Comparison of ENCODE assay signal across 23 mouse cellular contexts in the genomic region with DNA sequence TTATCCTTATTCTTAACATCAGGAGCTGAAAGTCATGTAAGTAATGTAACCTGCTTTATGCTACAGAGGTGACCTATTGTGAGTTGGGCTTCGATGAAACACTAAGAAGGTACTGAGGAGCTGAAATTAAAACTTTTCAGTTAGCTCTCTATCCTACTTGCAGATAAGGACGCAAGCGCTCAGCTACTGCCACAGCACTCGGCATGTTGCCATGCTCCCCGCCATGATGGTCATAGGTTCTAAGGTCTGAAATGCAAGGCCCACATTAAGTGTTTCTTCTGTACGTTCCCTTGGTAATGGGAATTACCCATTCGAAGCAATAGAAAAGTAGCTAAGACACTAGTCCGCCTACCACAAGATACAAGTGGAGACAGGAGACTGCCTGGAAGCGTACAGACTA. TPM values are rescaled to one million over a fixed set of nuclear protein-coding genes. Genes with fewer than 3 reads are reported as not detected.
A peak's percentile ranks its signal among the peaks of the same experiment; 100 is the strongest.
DNase-seq lines count a peak whose midpoint lies in the region; ATAC-seq and TF ChIP-seq lines count a peak whose summit lies in the region.
"Had no signal": no experiment of that assay in that cellular context is flagged by ENCODE, and none has a peak within 500 bp of the region (broad histone marks: within the 10 kb centered on the region; RNA-seq: fewer than 3 reads in every experiment).

No protein-coding gene starts in this region.

- no peak for DNase-seq in liver
- DNase-seq in liver, embryonic 14.5 days (ENCODE audit: low read depth in 3 of 3, low spot score in 3 of 3): no peak
- no peak for DNase-seq in cerebellum, postnatal 14 days
- no peak for DNase-seq in cerebellum, adult 11 months
- DNase-seq: adrenal gland, adult 2 months; adrenal gland, postnatal 10 days; adrenal gland, postnatal 25 days; cerebellum, adult 11-12 months; cerebellum, adult 2 months; cerebellum, adult 9-10 months; cerebellum, postnatal 10 days; cerebellum, postnatal 36 days; embryo, embryonic 11 days had no signal

- H3K27me3 ChIP-seq in liver, embryonic 12.5 days (replicated peaks): no peaks in the 10 kb centered on the region
- H3K27me3 ChIP-seq in liver, embryonic 14.5 days (ENCODE audit: control insufficient read depth, insufficient read depth, low read length): no peaks in the 10 kb centered on the region
- no peaks in the 10 kb centered on the region for H3K27me3 ChIP-seq in liver, embryonic 16.5 days (ENCODE audit: control insufficient read depth, insufficient read depth, low read depth, low read length)
- no peaks in the 10 kb centered on the region for H3K27me3 ChIP-seq in midbrain, embryonic 16.5 days (ENCODE audit: control insufficient read depth, insufficient read depth, low read depth, low read length)
- H3K27me3 ChIP-seq: embryonic facial prominence, embryonic 13.5 days; embryonic facial prominence, embryonic 15.5 days; forebrain, embryonic 12.5 days had no signal

- H3K4me3 ChIP-seq in liver, embryonic 12.5 days: no peak overlapping the region
- H3K4me3 ChIP-seq in liver, embryonic 14.5 days (ENCODE audit: insufficient read depth in 1 of 2, low read depth in 2 of 2, low read length in 2 of 2): no peak overlapping the region
- H3K4me3 ChIP-seq in liver, embryonic 16.5 days (ENCODE audit: low read depth, low read length): no peak overlapping the region
- no peak overlapping the region for H3K4me3 ChIP-seq in midbrain, embryonic 16.5 days (ENCODE audit: low read depth, low read length)
- H3K4me3 ChIP-seq: embryonic facial prominence, embryonic 13.5 days; embryonic facial prominence, embryonic 15.5 days; forebrain, embryonic 10.5 days; forebrain, embryonic 12.5 days had no signal

- no peak for ATAC-seq in liver, embryonic 12.5 days
- peak; percentile 50 for ATAC-seq in erythroid progenitor cell, adult 5-6 weeks (replicated peaks; ENCODE audit: low FRiP score, poor library complexity, severe bottlenecking)
- no peak for ATAC-seq in liver, embryonic 14.5 days (ENCODE audit: insufficient read depth)
- ATAC-seq in liver, embryonic 16.5 days (ENCODE audit: low read depth): no peak
- no peak for ATAC-seq in midbrain, embryonic 16.5 days
- ATAC-seq: forebrain, embryonic 14.5 days; forebrain, embryonic 16.5 days had no signal

- WGBS in liver, embryonic 12.5 days (ENCODE audit: insufficient replicate concordance): 69% methylated on average over 9 of the region's 9 CpGs
- 66% methylated on average over 9 of the region's 9 CpGs for WGBS in liver, embryonic 14.5 days (ENCODE audit: insufficient replicate concordance)
- 72% methylated on average over 9 of the region's 9 CpGs for WGBS in liver, embryonic 16.5 days (ENCODE audit: insufficient replicate concordance)
- 98% methylated on average over 9 of the region's 9 CpGs for WGBS in midbrain, embryonic 16.5 days

- H3K9me3 ChIP-seq in liver, embryonic 12.5 days (replicated peaks): no peaks in the 10 kb centered on the region
- no peaks in the 10 kb centered on the region for H3K9me3 ChIP-seq in liver, embryonic 14.5 days (ENCODE audit: control insufficient read depth, low read length)
- no peaks in the 10 kb centered on the region for H3K9me3 ChIP-seq in liver, embryonic 16.5 days (replicated peaks; ENCODE audit: control insufficient read depth, low read length)
- no peaks in the 10 kb centered on the region for H3K9me3 ChIP-seq in midbrain, embryonic 16.5 days (replicated peaks; ENCODE audit: control insufficient read depth, low read length, poor library complexity, severe bottlenecking)
- H3K9me3 ChIP-seq: embryonic facial prominence, embryonic 13.5 days; embryonic facial prominence, embryonic 15.5 days; forebrain, embryonic 10.5 days; forebrain, embryonic 12.5 days had no signal

- H3K9ac ChIP-seq in liver, embryonic 12.5 days: peak overlapping the region; percentile 15; the same call in 1 of the 2 replicates
- no peak overlapping the region for H3K9ac ChIP-seq in liver, embryonic 14.5 days (replicated peaks)
- 0 out of 2 replicates have a peak overlapping the region, but pooled peaks have one; percentile 11 for H3K9ac ChIP-seq in liver, embryonic 16.5 days (ENCODE audit: low read depth, low read length)
- no peak overlapping the region for H3K9ac ChIP-seq in midbrain, embryonic 16.5 days (ENCODE audit: low read depth, low read length)
- H3K9ac ChIP-seq: embryonic facial prominence, embryonic 13.5 days; embryonic facial prominence, embryonic 15.5 days; forebrain, embryonic 12.5 days had no signal

- H3K27ac ChIP-seq in liver, embryonic 12.5 days: peak overlapping the region; percentile 87
- H3K27ac ChIP-seq in liver, embryonic 14.5 days: peak overlapping the region; percentile 75
- H3K27ac ChIP-seq in liver, embryonic 16.5 days (ENCODE audit: low read length): peak overlapping the region; percentile 82
- H3K27ac ChIP-seq in midbrain, embryonic 16.5 days (ENCODE audit: low read length): no peak overlapping the region
- H3K27ac ChIP-seq: embryonic facial prominence, embryonic 13.5 days; embryonic facial prominence, embryonic 15.5 days; forebrain, embryonic 10.5 days; forebrain, embryonic 12.5 days had no signal

- H3K4me1 ChIP-seq in liver, embryonic 12.5 days: peaks cover 44% of the 10 kb centered on the region
- H3K4me1 ChIP-seq in liver, embryonic 14.5 days (replicated peaks; ENCODE audit: control insufficient read depth in 2 of 2, insufficient read depth in 2 of 2, low read length in 1 of 2): peaks cover 22% of the 10 kb centered on the region in 2 experiments
- peaks cover 15% of the 10 kb centered on the region for H3K4me1 ChIP-seq in liver, embryonic 16.5 days (ENCODE audit: control insufficient read depth, low read depth, low read length)
- no peaks in the 10 kb centered on the region for H3K4me1 ChIP-seq in midbrain, embryonic 16.5 days (ENCODE audit: control insufficient read depth, insufficient read depth, low read length)
- H3K4me1 ChIP-seq: embryonic facial prominence, embryonic 13.5 days; embryonic facial prominence, embryonic 15.5 days; forebrain, embryonic 12.5 days had no signal

- no peak for TF ChIP-seq EP300 in liver, embryonic 14.5 days (IDR thresholded peaks at IDR 0.05; ENCODE audit: low read depth)

- no peak for TF ChIP-seq CTCF in liver, embryonic 14.5 days (IDR thresholded peaks at IDR 0.05; ENCODE audit: low read depth)

- peaks cover 84% of the 10 kb centered on the region for H3K36me3 ChIP-seq in liver, embryonic 12.5 days
- peaks cover 62% of the 10 kb centered on the region for H3K36me3 ChIP-seq in liver, embryonic 14.5 days (replicated peaks; ENCODE audit: control insufficient read depth, insufficient read depth, low read depth)
- peaks cover 38% of the 10 kb centered on the region for H3K36me3 ChIP-seq in liver, embryonic 16.5 days (ENCODE audit: control insufficient read depth, insufficient read depth)
- peaks cover 16% of the 10 kb centered on the region for H3K36me3 ChIP-seq in midbrain, embryonic 16.5 days (ENCODE audit: control insufficient read depth, insufficient read depth, low read length)

- 0 out of 2 replicates have a peak overlapping the region, but pooled peaks have one; percentile 51 for H3K4me2 ChIP-seq in liver, embryonic 12.5 days
- H3K4me2 ChIP-seq in liver, embryonic 14.5 days (ENCODE audit: low read depth): peak overlapping the region; percentile 57
- H3K4me2 ChIP-seq in liver, embryonic 16.5 days (ENCODE audit: low read depth, low read length): no peak overlapping the region
- H3K4me2 ChIP-seq in midbrain, embryonic 16.5 days (ENCODE audit: low read length): no peak overlapping the region
- H3K4me2 ChIP-seq: embryonic facial prominence, embryonic 13.5 days; embryonic facial prominence, embryonic 15.5 days; forebrain, embryonic 12.5 days had no signal

RNA-seq across cellular contexts. Expression of gene Scrn3, which starts 9.7 kb away (rescaled TPM):
- 27.1 and 28.3 TPM in 2 replicates for polyA plus RNA-seq in liver, embryonic 12.5 days (2016; fragmentation: Nextera tagmentation; extraction: Ambion mirVana)
- 56.2 and 71.3 TPM in 2 replicates for total RNA-seq in erythroid progenitor cell, adult 5-6 weeks (2015; ENCODE audit: low replicate concordance)
- total RNA-seq in erythroid progenitor cell, adult 5-6 weeks (2017; ENCODE audit: low replicate concordance): 108 and 110 TPM in 2 replicates
- 14.9 and 20.1 TPM in 2 replicates for polyA plus RNA-seq in liver, embryonic 14.5 days (2012; rRNA removed)
- polyA plus RNA-seq in liver, embryonic 14.5 days (2014; fragmentation: Nextera tagmentation; extraction: Ambion mirVana): 22.4 and 25.2 TPM in 2 replicates
- polyA plus RNA-seq in liver, embryonic 16.5 days (2015; fragmentation: Nextera tagmentation; extraction: Ambion mirVana): 30.1 and 31.0 TPM in 2 replicates
- polyA plus RNA-seq in midbrain, embryonic 16.5 days (2015; fragmentation: Nextera tagmentation; extraction: Ambion mirVana): 6.7 and 8.1 TPM in 2 replicates

RNA-seq across cellular contexts. Expression of gene Cir1, which starts 9.8 kb away (rescaled TPM):
- 17.4 and 19.1 TPM in 2 replicates for polyA plus RNA-seq in liver, embryonic 12.5 days (2016; fragmentation: Nextera tagmentation; extraction: Ambion mirVana)
- total RNA-seq in erythroid progenitor cell, adult 5-6 weeks (2015; ENCODE audit: low replicate concordance): 19.8 and 39.4 TPM in 2 replicates
- 23.0 and 46.1 TPM in 2 replicates for total RNA-seq in erythroid progenitor cell, adult 5-6 weeks (2017; ENCODE audit: low replicate concordance)
- 6.2 and 13.8 TPM in 2 replicates for polyA plus RNA-seq in liver, embryonic 14.5 days (2012; rRNA removed)
- 19.2 and 20.5 TPM in 2 replicates for polyA plus RNA-seq in liver, embryonic 14.5 days (2014; fragmentation: Nextera tagmentation; extraction: Ambion mirVana)
- polyA plus RNA-seq in liver, embryonic 16.5 days (2015; fragmentation: Nextera tagmentation; extraction: Ambion mirVana): 20.3 and 21.9 TPM in 2 replicates
- 25.5 and 26.6 TPM in 2 replicates for polyA plus RNA-seq in midbrain, embryonic 16.5 days (2015; fragmentation: Nextera tagmentation; extraction: Ambion mirVana)

RNA-seq across cellular contexts. Expression of gene Sp9, which starts 31.0 kb away (rescaled TPM):
- not detected in 2 replicates for polyA plus RNA-seq in liver, embryonic 12.5 days (2016; fragmentation: Nextera tagmentation; extraction: Ambion mirVana)
- not detected in 2 replicates for total RNA-seq in erythroid progenitor cell, adult 5-6 weeks (2015; ENCODE audit: low replicate concordance)
- not detected in 2 replicates for total RNA-seq in erythroid progenitor cell, adult 5-6 weeks (2017; ENCODE audit: low replicate concordance)
- 0.01 and 0.15 TPM in 2 replicates for polyA plus RNA-seq in liver, embryonic 14.5 days (2012; rRNA removed)
- not detected in 2 replicates for polyA plus RNA-seq in liver, embryonic 14.5 days (2014; fragmentation: Nextera tagmentation; extraction: Ambion mirVana)
- not detected in 2 replicates for polyA plus RNA-seq in liver, embryonic 16.5 days (2015; fragmentation: Nextera tagmentation; extraction: Ambion mirVana)
- 3.0 and 4.2 TPM in 2 replicates for polyA plus RNA-seq in midbrain, embryonic 16.5 days (2015; fragmentation: Nextera tagmentation; extraction: Ambion mirVana)
- total RNA-seq: adrenal gland, adult 2 months; adrenal gland, postnatal 10 days; adrenal gland, postnatal 25 days had no signal
- polyA plus RNA-seq: adrenal gland, adult 2 months had no signal

Comparison
In these comparisons a context has a peak if more than half of its experiments do, and no peak if none do; other contexts are left out.
1. H3K4me2 ChIP-seq: peak in liver, embryonic 12.5 days (single experiment) and liver, embryonic 14.5 days (single experiment); none in liver, embryonic 16.5 days (single experiment) and midbrain, embryonic 16.5 days (single experiment).
2. H3K9ac ChIP-seq: peak in liver, embryonic 12.5 days (single experiment) and liver, embryonic 16.5 days (single experiment); none in liver, embryonic 14.5 days (single experiment) and midbrain, embryonic 16.5 days (single experiment).